Mouse (Mus musculus): ENCODE measurements around the gene Sulf2. TPM values are rescaled to one million over a fixed set of nuclear protein-coding genes. Genes with fewer than 3 reads are reported as not detected.

The Sulf2 gene
- polyA plus RNA-seq, 1 experiment, result 20.0 TPM

DNA sequence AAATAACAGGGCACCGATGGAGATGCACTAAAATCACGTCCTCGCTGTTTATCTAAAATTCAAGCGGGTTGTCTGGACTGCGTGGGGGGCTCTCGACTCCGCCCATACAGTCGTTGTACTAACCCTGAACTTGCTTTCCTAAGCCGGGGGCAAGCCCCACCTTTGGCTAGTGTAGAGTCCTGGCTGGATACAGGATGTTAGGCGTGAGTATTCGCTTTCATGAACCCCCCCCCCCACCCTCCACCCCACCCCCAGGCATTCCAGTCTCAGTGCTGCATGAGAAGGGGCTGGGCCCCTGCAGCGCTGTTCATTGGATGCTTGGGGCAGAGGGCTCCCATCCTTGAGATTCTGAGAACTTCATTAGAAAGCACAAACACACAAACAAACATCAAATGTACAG is 659 bp upstream of the Sulf2 start:
- no peak for DNase-seq (ENCODE audit: low read depth in 1 of 2, low spot score in 2 of 2)
- WGBS, result 47% methylated on average over 12 of the region's 12 CpGs
- no peak overlapping the region for H3K4me3 ChIP-seq (ENCODE audit: extremely low read depth, insufficient read depth, insufficient read length)
- no peaks in the 10 kb centered on the region for H3K36me3 ChIP-seq (ENCODE audit: control insufficient read depth, insufficient read depth, low read length)
- H3K27me3 ChIP-seq (ENCODE audit: control insufficient read depth, insufficient read depth, low read length), result peaks cover 18% of the 10 kb centered on the region
- H3K27ac ChIP-seq (ENCODE audit: insufficient read depth, low read length), result no peak overlapping the region
- TF ChIP-seq CTCF (IDR thresholded peaks at IDR 0.05; ENCODE audit: extremely low read depth, insufficient read depth, insufficient read length, insufficient replicate concordance) (no peak), POLR2A (IDR thresholded peaks at IDR 0.05; ENCODE audit: low read depth, low read length) (no peak)
- H3K4me1 ChIP-seq (ENCODE audit: control insufficient read depth, insufficient read depth, insufficient read length), result peaks cover 5% of the 10 kb centered on the region; the same call in 1 of the 2 replicates

- Histone ChIP-seq H3K27ac (ENCODE audit: insufficient read depth, low read length) (peak overlapping the region; percentile 39; the same call in 1 of the 2 replicates), H3K36me3 (ENCODE audit: control insufficient read depth, insufficient read depth, low read length) (no peaks in the 10 kb centered on the region), H3K4me3 (ENCODE audit: extremely low read depth, insufficient read depth, insufficient read length) (peak overlapping the region; percentile 51), H3K27me3 (ENCODE audit: control insufficient read depth, insufficient read depth, low read length) (peaks cover 18% of the 10 kb centered on the region), H3K4me1 (ENCODE audit: control insufficient read depth, insufficient read depth, insufficient read length) (peaks cover 5% of the 10 kb centered on the region; the same call in 1 of the 2 replicates)
- DNase-seq (ENCODE audit: low read depth in 1 of 2, low spot score in 2 of 2), result no peak
- no peak for TF ChIP-seq POLR2A (IDR thresholded peaks at IDR 0.05; ENCODE audit: low read depth, low read length)
- no peak for TF ChIP-seq CTCF (IDR thresholded peaks at IDR 0.05; ENCODE audit: extremely low read depth, insufficient read depth, insufficient read length, insufficient replicate concordance)
- WGBS, result under 1% methylated on average over 89 of the region's 95 CpGs
Measured at GRCm38 (mm10) chr2:166154749-166155453, 562 bp downstream of the Sulf2 start.

DNA sequence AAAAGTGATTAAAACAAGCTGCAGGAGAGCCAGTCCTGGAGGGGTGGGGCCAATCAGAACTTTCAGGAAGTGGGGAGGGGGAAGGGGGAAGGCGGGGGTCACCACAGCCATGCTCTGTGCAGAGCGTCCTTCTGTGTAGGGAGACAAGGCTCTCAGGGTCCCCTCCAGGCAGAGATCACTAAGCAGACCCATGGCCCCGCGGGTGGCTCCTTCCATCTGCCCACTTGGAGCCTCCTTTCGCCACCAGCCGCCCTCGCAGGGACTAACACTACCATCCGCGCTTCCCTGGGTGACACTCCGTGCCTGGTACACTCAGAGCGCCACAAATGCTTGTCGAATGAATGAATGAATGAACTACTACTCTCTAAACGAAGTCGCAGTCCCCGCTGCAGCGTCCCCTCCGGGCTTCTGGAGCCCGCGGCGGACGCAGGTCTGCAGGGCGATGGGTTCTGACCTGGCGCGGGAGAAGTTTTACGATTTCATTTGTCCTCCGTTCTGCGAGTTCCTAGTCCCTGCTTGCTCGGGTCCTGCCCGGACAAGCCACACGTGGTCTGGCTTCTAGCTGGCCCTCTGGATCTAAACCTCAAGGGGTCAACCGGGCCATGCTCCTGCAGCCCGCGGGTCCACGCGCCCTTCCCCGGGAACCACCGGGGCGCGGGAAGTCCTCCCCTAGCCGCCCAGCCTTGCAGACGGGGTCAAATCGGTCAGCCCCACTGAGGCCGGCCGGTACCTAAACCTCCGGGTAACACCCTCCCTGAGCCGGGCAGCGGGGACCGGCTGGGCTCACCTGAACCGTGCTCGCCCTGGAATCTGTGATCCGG is 1.4 kb downstream of the Sulf2 start:
- no peak overlapping the region for H3K27ac ChIP-seq (ENCODE audit: insufficient read depth, low read length)
- DNase-seq (ENCODE audit: low read depth in 1 of 2, low spot score in 2 of 2), result no peak
- under 1% methylated on average over 51 of the region's 51 CpGs for whole genome bisulfite sequencing
- peaks cover 5% of the 10 kb centered on the region; the same call in 1 of the 2 replicates for H3K4me1 ChIP-seq (ENCODE audit: control insufficient read depth, insufficient read depth, insufficient read length)
- H3K36me3 ChIP-seq (ENCODE audit: control insufficient read depth, insufficient read depth, low read length), result no peaks in the 10 kb centered on the region
- TF ChIP-seq POLR2A (IDR thresholded peaks at IDR 0.05; ENCODE audit: low read depth, low read length) (no peak), CTCF (IDR thresholded peaks at IDR 0.05; ENCODE audit: extremely low read depth, insufficient read depth, insufficient read length, insufficient replicate concordance) (no peak)
- H3K4me3 ChIP-seq (ENCODE audit: extremely low read depth, insufficient read depth, insufficient read length), result peak overlapping the region; percentile 51
- peaks cover 18% of the 10 kb centered on the region for H3K27me3 ChIP-seq (ENCODE audit: control insufficient read depth, insufficient read depth, low read length)

DNA sequence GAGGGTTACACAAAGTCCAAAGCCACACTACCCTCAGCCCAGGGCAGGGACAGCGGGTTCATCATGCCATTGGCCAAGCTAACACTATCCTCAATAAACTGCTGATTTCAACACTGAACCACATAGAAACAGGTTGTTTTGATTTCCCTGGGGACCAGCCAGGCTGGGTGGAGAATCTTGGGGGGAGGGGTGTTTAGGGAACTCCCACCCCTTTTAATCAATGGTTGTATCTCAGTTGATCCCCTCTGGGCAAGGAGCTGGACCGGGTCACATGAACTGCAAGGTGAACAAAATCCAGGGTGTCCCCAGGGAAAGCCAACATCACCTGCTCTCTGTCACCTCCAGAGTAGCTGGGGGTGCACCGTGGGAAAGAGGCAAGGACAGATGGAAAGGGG is 2.1 kb downstream of the Sulf2 start:
- Histone ChIP-seq H3K27ac (ENCODE audit: insufficient read depth, low read length) (no peak overlapping the region), H3K4me1 (ENCODE audit: control insufficient read depth, insufficient read depth, insufficient read length) (peaks cover 5% of the 10 kb centered on the region; the same call in 1 of the 2 replicates), H3K36me3 (ENCODE audit: control insufficient read depth, insufficient read depth, low read length) (no peaks in the 10 kb centered on the region), H3K4me3 (ENCODE audit: extremely low read depth, insufficient read depth, insufficient read length) (no peak overlapping the region), H3K27me3 (ENCODE audit: control insufficient read depth, insufficient read depth, low read length) (peaks cover 18% of the 10 kb centered on the region)
- WGBS, result 48% methylated on average over 3 of the region's 3 CpGs
- no peak for TF ChIP-seq POLR2A (IDR thresholded peaks at IDR 0.05; ENCODE audit: low read depth, low read length)
- no peak for TF ChIP-seq CTCF (IDR thresholded peaks at IDR 0.05; ENCODE audit: extremely low read depth, insufficient read depth, insufficient read length, insufficient replicate concordance)
- no peak for DNase-seq (ENCODE audit: low read depth in 1 of 2, low spot score in 2 of 2)

DNA sequence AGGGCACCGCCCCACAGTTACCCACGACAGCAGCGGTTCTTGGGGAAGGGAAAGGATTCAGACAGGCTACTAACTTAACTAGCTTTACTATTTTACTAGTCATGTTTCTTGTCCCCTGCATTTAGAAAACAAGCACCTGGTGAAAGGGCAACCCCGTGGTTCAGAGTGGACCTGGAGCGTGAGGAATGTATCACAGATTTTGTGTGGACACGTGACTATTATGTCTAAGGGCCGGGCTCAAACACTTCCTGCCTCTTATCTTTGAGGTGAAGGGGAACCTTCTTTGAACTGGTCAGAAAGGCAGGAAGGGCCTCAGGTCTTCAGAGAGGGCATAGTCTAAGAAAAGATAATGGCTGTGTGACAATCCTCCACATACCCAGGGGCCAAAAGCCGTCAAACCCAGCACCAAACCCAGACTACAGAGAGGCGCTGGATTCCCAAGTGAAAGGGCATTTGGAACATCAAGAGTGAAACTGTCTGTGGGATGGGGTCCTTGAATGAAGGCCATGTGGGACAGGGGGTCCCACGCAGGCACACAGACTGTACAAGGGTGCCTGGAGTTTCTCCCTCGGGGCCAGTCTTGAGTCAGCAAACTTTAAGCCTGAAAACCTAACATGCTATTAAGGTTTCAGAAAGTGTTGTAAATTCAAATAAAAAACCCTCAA is 2.6 kb downstream of the Sulf2 start:
- WGBS, result 54% methylated on average over 11 of the region's 11 CpGs
- Histone ChIP-seq H3K27me3 (ENCODE audit: control insufficient read depth, insufficient read depth, low read length) (peaks cover 18% of the 10 kb centered on the region), H3K27ac (ENCODE audit: insufficient read depth, low read length) (no peak overlapping the region), H3K4me3 (ENCODE audit: extremely low read depth, insufficient read depth, insufficient read length) (no peak overlapping the region), H3K4me1 (ENCODE audit: control insufficient read depth, insufficient read depth, insufficient read length) (peaks cover 5% of the 10 kb centered on the region; the same call in 1 of the 2 replicates), H3K36me3 (ENCODE audit: control insufficient read depth, insufficient read depth, low read length) (no peaks in the 10 kb centered on the region)
- DNase-seq (ENCODE audit: low read depth in 1 of 2, low spot score in 2 of 2), result no peak
- no peak for TF ChIP-seq POLR2A (IDR thresholded peaks at IDR 0.05; ENCODE audit: low read depth, low read length)
- no peak for TF ChIP-seq CTCF (IDR thresholded peaks at IDR 0.05; ENCODE audit: extremely low read depth, insufficient read depth, insufficient read length, insufficient replicate concordance)

GRCm38 (mm10) chr2:166151510-166152473 is 3.7 kb downstream of the Sulf2 start:
- DNase-seq (ENCODE audit: low read depth in 1 of 2, low spot score in 2 of 2), result no peak
- Histone ChIP-seq H3K27ac (ENCODE audit: insufficient read depth, low read length) (no peak overlapping the region), H3K36me3 (ENCODE audit: control insufficient read depth, insufficient read depth, low read length) (no peaks in the 10 kb centered on the region), H3K4me1 (ENCODE audit: control insufficient read depth, insufficient read depth, insufficient read length) (peaks cover 5% of the 10 kb centered on the region; the same call in 1 of the 2 replicates), H3K4me3 (ENCODE audit: extremely low read depth, insufficient read depth, insufficient read length) (no peak overlapping the region), H3K27me3 (ENCODE audit: control insufficient read depth, insufficient read depth, low read length) (peaks cover 18% of the 10 kb centered on the region)
- WGBS, result 76% methylated on average over 19 of the region's 19 CpGs
- no peak for TF ChIP-seq CTCF (IDR thresholded peaks at IDR 0.05; ENCODE audit: extremely low read depth, insufficient read depth, insufficient read length, insufficient replicate concordance)
- no peak for TF ChIP-seq POLR2A (IDR thresholded peaks at IDR 0.05; ENCODE audit: low read depth, low read length)

All from spleen, adult 2 months (tissue).